In the genomic region with DNA sequence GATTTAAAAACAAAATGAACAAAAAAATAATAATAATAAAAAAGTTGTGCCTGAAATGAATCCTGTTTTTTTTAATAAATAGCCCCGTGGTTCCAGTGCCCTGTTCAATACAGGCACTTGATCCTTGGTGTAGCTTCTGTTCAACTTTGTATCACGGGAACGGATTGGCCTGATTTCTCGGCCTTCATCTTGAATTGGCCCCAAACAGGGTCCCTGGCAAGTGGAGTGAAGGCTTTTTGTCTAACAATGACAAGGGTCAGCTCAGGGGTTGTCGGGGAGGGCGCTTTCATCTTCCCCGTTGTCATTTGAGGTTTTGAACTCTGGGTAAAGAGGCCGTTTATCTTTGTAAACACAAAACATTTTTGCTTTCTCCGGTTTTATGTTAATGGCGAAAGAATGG, we compare ENCODE assay signal across 8 mouse cellular contexts. TPM values are rescaled to one million over a fixed set of nuclear protein-coding genes. Genes with fewer than 3 reads are reported as not detected.
DNase-seq lines count a peak whose midpoint lies in the region; ATAC-seq and TF ChIP-seq lines count a peak whose summit lies in the region.

No protein-coding gene starts in this region.

- peaks cover 3% of the 10 kb centered on the region; the same call in 1 of the 2 replicates for H3K4me1 ChIP-seq in heart, embryonic 11.5 days (ENCODE audit: control insufficient read depth, insufficient read depth, low read length)
- no peaks in the 10 kb centered on the region; the same call in 1 of the 2 replicates for H3K4me1 ChIP-seq in forebrain, embryonic 11.5 days (replicated peaks; ENCODE audit: control insufficient read depth, insufficient read depth, low read length)
- H3K4me1 ChIP-seq in limb, embryonic 14.5 days (ENCODE audit: control insufficient read depth, insufficient read depth, low read length) = peaks cover 3% of the 10 kb centered on the region; the same call in 1 of the 2 replicates
- H3K4me1 ChIP-seq in neural tube, embryonic 14.5 days (ENCODE audit: control insufficient read depth, insufficient read depth, low read length) = peaks cover 7% of the 10 kb centered on the region

- peak overlapping the region; percentile 82 for H3K4me2 ChIP-seq in heart, embryonic 11.5 days
- H3K4me2 ChIP-seq in forebrain, embryonic 11.5 days (ENCODE audit: low read depth, low read length, severe bottlenecking) = peak overlapping the region; percentile 77
- H3K4me2 ChIP-seq in limb, embryonic 14.5 days (replicated peaks; ENCODE audit: low read depth, low read length, severe bottlenecking) = peak overlapping the region; percentile 56
- peak overlapping the region; percentile 59 for H3K4me2 ChIP-seq in neural tube, embryonic 14.5 days (ENCODE audit: low read depth, low read length)

- H3K9me3 ChIP-seq in heart, embryonic 11.5 days (replicated peaks; ENCODE audit: control insufficient read depth, low read length) = no peaks in the 10 kb centered on the region
- H3K9me3 ChIP-seq in forebrain, embryonic 11.5 days (ENCODE audit: control insufficient read depth, low read length) = no peaks in the 10 kb centered on the region
- no peaks in the 10 kb centered on the region for H3K9me3 ChIP-seq in limb, embryonic 14.5 days (ENCODE audit: control insufficient read depth, low read length)
- H3K9me3 ChIP-seq in neural tube, embryonic 14.5 days (ENCODE audit: control insufficient read depth, low read length) = no peaks in the 10 kb centered on the region

- no peaks in the 10 kb centered on the region for H3K27me3 ChIP-seq in heart, embryonic 11.5 days (ENCODE audit: control insufficient read depth, insufficient read depth, low read length)
- H3K27me3 ChIP-seq in forebrain, embryonic 11.5 days (ENCODE audit: control insufficient read depth, insufficient read depth, low read length) = no peaks in the 10 kb centered on the region
- no peaks in the 10 kb centered on the region for H3K27me3 ChIP-seq in limb, embryonic 14.5 days (ENCODE audit: control insufficient read depth, insufficient read depth, low read length)
- H3K27me3 ChIP-seq in neural tube, embryonic 14.5 days (ENCODE audit: control insufficient read depth, insufficient read depth, low read length) = no peaks in the 10 kb centered on the region

- ATAC-seq in heart, embryonic 11.5 days (replicated peaks; ENCODE audit: insufficient number of reproducible peaks, low FRiP score, low TSS enrichment) = peak; percentile 36; the same call in 1 of the 2 replicates
- peak; percentile 11 for ATAC-seq in CD4-positive, CD25-positive, alpha-beta regulatory T cell, adult 4 months
- ATAC-seq in forebrain, embryonic 11.5 days (replicated peaks; ENCODE audit: low FRiP score) = peak; percentile 69
- ATAC-seq in limb, embryonic 14.5 days (ENCODE audit: low FRiP score, low read depth) = peak; percentile 24
- ATAC-seq in neural tube, embryonic 14.5 days (ENCODE audit: low read depth) = peak; percentile 52

- TF ChIP-seq POLR2A in limb, embryonic 14.5 days (IDR thresholded peaks at IDR 0.05; ENCODE audit: borderline replicate concordance, extremely low read depth, insufficient read depth, insufficient read length) = no peak

- DNase-seq in heart, adult 9 months (ENCODE audit: low spot score in 2 of 2) = no peak
- no peak for DNase-seq in forebrain, embryonic 11.5 days (ENCODE audit: low spot score)
- DNase-seq in limb, embryonic 14.5 days (ENCODE audit: low spot score) = no peak
- DNase-seq in adrenal gland, adult (ENCODE audit: inconsistent age in 2 of 2, low spot score in 1 of 2) = no peak
- no peak for DNase-seq in kidney, postnatal 25 days

- WGBS in heart, embryonic 11.5 days (ENCODE audit: insufficient replicate concordance) = 8% methylated on average over 10 of the region's 10 CpGs
- 3% methylated on average over 10 of the region's 10 CpGs for WGBS in forebrain, embryonic 11.5 days
- 8% methylated on average over 10 of the region's 10 CpGs for WGBS in limb, embryonic 14.5 days
- WGBS in neural tube, embryonic 14.5 days = under 1% methylated on average over 10 of the region's 10 CpGs

- H3K27ac ChIP-seq in heart, embryonic 11.5 days (ENCODE audit: low read depth, low read length) = peak overlapping the region; percentile 92
- H3K27ac ChIP-seq in forebrain, embryonic 11.5 days (ENCODE audit: low read depth, low read length) = peak overlapping the region; percentile 37; the same call in 1 of the 2 replicates
- H3K27ac ChIP-seq in limb, embryonic 14.5 days (replicated peaks; ENCODE audit: low read depth, low read length) = peak overlapping the region; percentile 56
- peak overlapping the region; percentile 92 for H3K27ac ChIP-seq in neural tube, embryonic 14.5 days (ENCODE audit: low read depth, low read length)

- H3K4me3 ChIP-seq in heart, embryonic 11.5 days (ENCODE audit: low read depth, low read length) = peak overlapping the region; percentile 82
- H3K4me3 ChIP-seq in forebrain, embryonic 11.5 days (ENCODE audit: low read depth, low read length) = peak overlapping the region; percentile 74
- peak overlapping the region; percentile 61 for H3K4me3 ChIP-seq in limb, embryonic 14.5 days (replicated peaks; ENCODE audit: low read length)
- H3K4me3 ChIP-seq in neural tube, embryonic 14.5 days (ENCODE audit: low read depth, low read length) = peak overlapping the region; percentile 74

- peaks cover 37% of the 10 kb centered on the region for H3K36me3 ChIP-seq in heart, embryonic 11.5 days (ENCODE audit: control insufficient read depth, insufficient read depth, low read length)
- H3K36me3 ChIP-seq in forebrain, embryonic 11.5 days (ENCODE audit: control insufficient read depth, insufficient read depth, low read length) = peaks cover 14% of the 10 kb centered on the region
- peaks cover 69% of the 10 kb centered on the region for H3K36me3 ChIP-seq in limb, embryonic 14.5 days (ENCODE audit: control insufficient read depth, insufficient read depth, low read length)
- peaks cover 56% of the 10 kb centered on the region for H3K36me3 ChIP-seq in neural tube, embryonic 14.5 days (ENCODE audit: control insufficient read depth, insufficient read depth, low read length)

- H3K9ac ChIP-seq in heart, embryonic 11.5 days (ENCODE audit: low read depth, low read length) = peak overlapping the region; percentile 94; the same call in 1 of the 2 replicates
- H3K9ac ChIP-seq in forebrain, embryonic 11.5 days (ENCODE audit: low read length) = no peak overlapping the region
- 0 out of 2 replicates have a peak overlapping the region, but pooled peaks have one; percentile 18 for H3K9ac ChIP-seq in limb, embryonic 14.5 days (ENCODE audit: low read depth, low read length, severe bottlenecking)
- peak overlapping the region; percentile 51 for H3K9ac ChIP-seq in neural tube, embryonic 14.5 days (replicated peaks; ENCODE audit: low read depth, low read length)

RNA-seq across cellular contexts. Expression of a gene that starts 0.3 kb away (rescaled TPM):
- 99.1 and 101 TPM in 2 replicates for polyA plus RNA-seq in heart, embryonic 11.5 days (2014; fragmentation: Nextera tagmentation; extraction: Ambion mirVana)
- polyA plus RNA-seq in CD4-positive, CD25-positive, alpha-beta regulatory T cell, adult 4 months (2017; shearing (Covaris generic)) = 100 to 1,000 TPM; 106 to 107 TPM
- 167 and 169 TPM in 2 replicates for polyA plus RNA-seq in forebrain, embryonic 11.5 days (2014; fragmentation: Nextera tagmentation; extraction: Ambion mirVana)
- 65.9 and 67.8 TPM in 2 replicates for polyA plus RNA-seq in limb, embryonic 14.5 days (2012; rRNA removed)
- polyA plus RNA-seq in limb, embryonic 14.5 days (2014; fragmentation: Nextera tagmentation; extraction: Ambion mirVana) = 96.8 and 99.2 TPM in 2 replicates
- polyA plus RNA-seq in neural tube, embryonic 14.5 days (2014; fragmentation: Nextera tagmentation; extraction: Ambion mirVana) = 79.8 and 89.8 TPM in 2 replicates

RNA-seq across cellular contexts. Expression of a gene that starts 16.1 kb away (rescaled TPM):
- 0.62 TPM in 1 of 2 replicates, not detected in the other for polyA plus RNA-seq in heart, embryonic 11.5 days (2014; fragmentation: Nextera tagmentation; extraction: Ambion mirVana)
- 1 to 10 TPM; 3.9 to 7.1 TPM for polyA plus RNA-seq in CD4-positive, CD25-positive, alpha-beta regulatory T cell, adult 4 months (2017; shearing (Covaris generic))
- polyA plus RNA-seq in forebrain, embryonic 11.5 days (2014; fragmentation: Nextera tagmentation; extraction: Ambion mirVana) = 0.12 TPM in 1 of 2 replicates, not detected in the other
- polyA plus RNA-seq in limb, embryonic 14.5 days (2012; rRNA removed) = 12.4 and 15.4 TPM in 2 replicates
- polyA plus RNA-seq in limb, embryonic 14.5 days (2014; fragmentation: Nextera tagmentation; extraction: Ambion mirVana) = 4.4 and 8.3 TPM in 2 replicates
- polyA plus RNA-seq in neural tube, embryonic 14.5 days (2014; fragmentation: Nextera tagmentation; extraction: Ambion mirVana) = 0.20 TPM in 1 of 2 replicates, not detected in the other

RNA-seq across cellular contexts. Expression of a gene that starts 37.5 kb away (rescaled TPM):
- 335 and 357 TPM in 2 replicates for polyA plus RNA-seq in heart, embryonic 11.5 days (2014; fragmentation: Nextera tagmentation; extraction: Ambion mirVana)
- 100 to 1,000 TPM; 514 to 711 TPM for polyA plus RNA-seq in CD4-positive, CD25-positive, alpha-beta regulatory T cell, adult 4 months (2017; shearing (Covaris generic))
- polyA plus RNA-seq in forebrain, embryonic 11.5 days (2014; fragmentation: Nextera tagmentation; extraction: Ambion mirVana) = 452 and 505 TPM in 2 replicates
- 70.3 and 92.6 TPM in 2 replicates for polyA plus RNA-seq in limb, embryonic 14.5 days (2012; rRNA removed)
- polyA plus RNA-seq in limb, embryonic 14.5 days (2014; fragmentation: Nextera tagmentation; extraction: Ambion mirVana) = 355 and 377 TPM in 2 replicates
- 454 and 498 TPM in 2 replicates for polyA plus RNA-seq in neural tube, embryonic 14.5 days (2014; fragmentation: Nextera tagmentation; extraction: Ambion mirVana)

RNA-seq across cellular contexts. Expression of a gene that starts 44.7 kb away (rescaled TPM):
- polyA plus RNA-seq in heart, embryonic 11.5 days (2014; fragmentation: Nextera tagmentation; extraction: Ambion mirVana) = 5.0 TPM in 2 replicates
- polyA plus RNA-seq in CD4-positive, CD25-positive, alpha-beta regulatory T cell, adult 4 months (2017; shearing (Covaris generic)) = 1 to 10 TPM; 1.4 to 1.6 TPM
- polyA plus RNA-seq in forebrain, embryonic 11.5 days (2014; fragmentation: Nextera tagmentation; extraction: Ambion mirVana) = 2.4 and 2.7 TPM in 2 replicates
- 8.6 and 10.0 TPM in 2 replicates for polyA plus RNA-seq in limb, embryonic 14.5 days (2012; rRNA removed)
- 12.6 and 13.4 TPM in 2 replicates for polyA plus RNA-seq in limb, embryonic 14.5 days (2014; fragmentation: Nextera tagmentation; extraction: Ambion mirVana)
- polyA plus RNA-seq in neural tube, embryonic 14.5 days (2014; fragmentation: Nextera tagmentation; extraction: Ambion mirVana) = 1.7 and 2.3 TPM in 2 replicates

Comparison
In these comparisons a context has a peak if more than half of its experiments do, and no peak if none do; other contexts are left out.
1. ATAC-seq: peak in every context shown above with its lines; median percentile 69 in forebrain, embryonic 11.5 days; 52 in neural tube, embryonic 14.5 days; 36 in heart, embryonic 11.5 days; 24 in limb, embryonic 14.5 days; 11 in CD4-positive, CD25-positive, alpha-beta regulatory T cell, adult 4 months.
2. H3K27ac ChIP-seq: peak in every context shown above with its lines; median percentile 92 in heart, embryonic 11.5 days; 92 in neural tube, embryonic 14.5 days; 56 in limb, embryonic 14.5 days; 37 in forebrain, embryonic 11.5 days.